Mouse (Mus musculus): Measurements from ENCODE around the gene Tmem232. TPM values are rescaled to one million over a fixed set of nuclear protein-coding genes. Genes with fewer than 3 reads are reported as not detected.
"Not testable (repeated sequence)": the region's sequence is repeated elsewhere in the genome, so short reads cannot be mapped to it uniquely, and the experiment has no call there.

Tmem232 gene
- total RNA-seq, 2 experiments from 2014 or later, result not detected

DNA sequence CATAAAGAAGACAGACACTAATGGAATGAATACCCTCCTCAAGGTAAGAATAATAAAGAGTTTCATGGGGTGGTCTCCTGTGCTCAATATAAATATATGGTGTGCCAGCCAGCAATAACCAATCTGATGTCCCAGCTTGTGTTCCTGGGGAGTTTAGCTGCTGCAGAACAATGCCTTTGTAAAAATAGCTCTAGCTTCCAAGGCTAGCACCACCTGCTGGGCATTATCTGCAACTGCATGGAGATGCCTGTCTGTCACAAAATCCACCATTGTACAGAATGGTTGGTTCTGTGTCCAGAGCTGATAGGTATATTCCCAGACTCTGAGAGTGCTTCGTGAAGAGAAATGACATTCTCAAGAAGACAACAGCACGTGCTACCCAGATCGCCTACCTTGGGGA is 4.4 kb downstream of the Tmem232 start:
- DNase-seq, result peak; percentile 40 to 63
- intact Hi-C loops (cut with DNase I), result no loop called here

- intact Hi-C loops (cut with DNase I), result not testable (repeated sequence)
- peak in 1 of 2 experiments; percentile 25 for DNase-seq
Observed at GRCm38 (mm10) chr17:65532381-65532780, 8.2 kb downstream of the Tmem232 start.

DNA sequence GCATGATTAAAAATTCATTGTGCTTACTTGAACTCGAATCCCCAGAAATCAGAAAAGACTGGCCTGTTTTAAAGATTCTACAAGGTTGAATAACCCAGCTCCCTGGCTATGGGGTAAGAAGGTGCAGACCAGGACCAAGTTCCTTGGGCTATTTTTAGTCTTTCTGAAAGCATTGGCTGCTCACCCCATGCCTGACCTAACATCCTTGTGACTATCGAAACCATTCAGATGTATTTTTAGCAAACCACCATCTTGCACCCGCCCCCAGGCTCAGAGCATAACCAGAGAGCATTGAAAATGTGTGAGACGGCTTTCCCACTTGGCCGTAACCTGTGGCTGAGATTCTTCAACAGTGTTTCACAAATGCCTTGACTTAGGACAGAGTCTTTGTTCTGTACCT is 13.1 kb downstream of the Tmem232 start:
- DNase-seq, result peak; percentile 15 to 27
- intact Hi-C loops (cut with DNase I), result no loop called here

DNA sequence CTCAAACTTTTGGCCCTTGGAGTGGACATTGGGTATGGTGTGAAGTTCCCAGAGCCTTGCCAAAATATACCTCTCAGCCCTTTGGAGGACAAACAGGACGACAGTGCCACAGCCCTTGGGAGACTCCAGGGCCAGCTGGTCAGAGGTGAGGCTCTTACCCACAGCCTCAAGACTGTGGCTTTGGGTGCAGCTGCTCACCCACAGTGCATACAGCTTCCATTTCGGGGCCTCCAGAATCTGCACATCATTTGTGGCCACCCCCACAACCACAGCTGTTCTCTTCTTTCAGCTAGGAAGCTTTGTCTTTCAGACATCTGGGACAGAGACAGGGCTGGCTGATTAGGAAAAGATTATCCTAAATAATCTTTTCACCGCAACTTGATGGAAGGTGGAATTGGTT is 27.1 kb downstream of the Tmem232 start:
- intact Hi-C loops (cut with DNase I), result no loop called here
- no peak for DNase-seq

DNA sequence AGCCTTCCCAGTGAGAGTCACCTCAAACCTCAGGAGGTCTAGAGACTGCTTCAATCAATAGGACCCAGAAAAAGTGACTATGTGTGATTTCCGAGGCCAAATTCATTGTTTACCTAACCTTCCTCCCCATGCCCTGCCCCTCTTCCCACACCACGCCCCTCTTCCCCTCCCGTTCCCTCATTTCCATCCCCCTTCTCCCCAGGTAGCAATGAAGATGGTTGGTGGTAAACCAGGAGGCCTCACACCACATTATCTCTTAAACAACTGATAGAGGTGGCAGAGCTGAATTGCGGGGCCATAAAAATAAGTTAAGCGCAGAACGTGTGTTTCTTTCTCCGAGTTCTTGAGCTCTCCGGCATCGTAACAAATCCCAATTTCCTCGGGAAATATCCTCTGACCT is 55.9 kb downstream of the Tmem232 start:
- intact Hi-C loops (cut with DNase I), result no loop called here
- DNase-seq, result no peak

- intact Hi-C loops (cut with DNase I), result no loop called here
- no peak for DNase-seq
Observed at GRCm38 (mm10) chr17:65476747-65477146, 63.8 kb downstream of the Tmem232 start.

DNA sequence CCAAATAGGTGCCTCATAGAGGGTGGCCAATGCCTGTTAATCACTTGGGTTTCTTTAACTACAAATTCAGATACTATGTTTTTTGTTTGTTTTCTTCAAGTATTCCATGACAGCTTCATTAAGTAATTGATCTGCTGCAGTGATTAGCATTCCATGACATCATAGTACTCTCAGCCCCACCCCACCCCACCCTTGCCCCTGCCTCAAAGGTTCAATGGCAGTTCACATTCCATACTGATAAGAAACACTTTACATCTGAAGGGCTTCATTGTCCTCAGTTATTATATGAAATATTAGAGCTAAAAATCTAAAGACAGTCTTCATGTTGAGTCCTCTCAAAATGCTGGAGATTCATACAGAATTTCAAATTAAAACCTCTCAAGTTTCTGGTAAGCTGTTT is 89.8 kb downstream of the Tmem232 start:
- no peak for DNase-seq
- intact Hi-C loops (cut with DNase I), result no loop called here

GRCm38 (mm10) chr17:65437906-65438305 is 102.7 kb downstream of the Tmem232 start:
- DNase-seq; intact Hi-C loops (cut with DNase I): not testable (repeated sequence)

GRCm38 (mm10) chr17:65419124-65419523 is 121.5 kb downstream of the Tmem232 start:
- intact Hi-C loops (cut with DNase I), result no loop called here
- no peak for DNase-seq

DNA sequence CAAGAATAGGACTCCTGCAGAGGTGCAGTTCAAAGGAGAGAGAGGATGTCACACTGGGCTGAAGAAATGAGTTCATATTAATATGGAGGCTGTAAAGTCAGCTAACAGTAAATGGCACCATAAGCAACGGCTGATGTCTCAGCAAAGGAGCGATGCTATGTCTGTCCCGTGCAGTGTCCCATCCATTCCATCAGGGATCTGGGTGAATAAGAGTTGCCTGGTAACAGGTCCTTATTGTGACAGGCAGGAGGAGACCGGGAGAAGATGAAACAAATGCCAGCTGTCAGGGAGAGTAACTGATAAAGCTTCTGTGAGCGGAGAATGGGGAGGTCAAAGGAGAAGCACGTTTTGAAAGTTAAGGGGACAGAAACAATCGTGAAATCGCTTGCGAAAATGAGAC is 135.3 kb downstream of the Tmem232 start:
- intact Hi-C loops (cut with DNase I), result no loop called here

GRCm38 (mm10) chr17:65400914-65401313 is 139.7 kb downstream of the Tmem232 start:
- peak; percentile 21 to 39 for DNase-seq
- intact Hi-C loops (cut with DNase I), result no loop called here

More for the DNA sequence above, 135.3 kb downstream of the Tmem232 start:
- no peak for DNase-seq

DNA sequence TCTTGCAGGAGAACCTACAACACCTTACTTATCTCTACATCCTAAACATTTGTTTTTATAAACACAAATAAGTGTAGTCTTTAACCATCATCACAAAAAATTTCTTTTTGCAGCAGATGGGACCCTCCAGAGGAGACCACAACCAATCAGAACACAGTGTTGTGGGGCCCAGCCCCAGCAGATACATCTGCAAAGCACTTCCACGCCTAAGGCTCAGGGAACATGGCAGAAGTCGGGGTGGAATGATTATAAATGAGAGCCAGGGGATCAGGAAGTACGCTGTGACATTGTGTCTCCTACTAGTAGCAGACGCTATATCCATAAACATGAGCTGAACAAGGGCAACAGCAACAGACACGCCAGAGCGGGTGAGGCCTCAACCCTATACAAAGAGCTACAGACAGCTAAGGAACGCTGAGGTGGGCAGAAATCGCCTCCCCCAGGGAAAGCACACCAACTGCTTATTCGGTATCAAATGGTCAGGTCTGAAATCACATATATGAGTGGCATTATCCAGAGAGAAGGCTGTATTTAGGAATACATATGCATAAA is 156.1 kb downstream of the Tmem232 start:
- no peak for DNase-seq
- intact Hi-C loops (cut with DNase I), result no loop called here

DNA sequence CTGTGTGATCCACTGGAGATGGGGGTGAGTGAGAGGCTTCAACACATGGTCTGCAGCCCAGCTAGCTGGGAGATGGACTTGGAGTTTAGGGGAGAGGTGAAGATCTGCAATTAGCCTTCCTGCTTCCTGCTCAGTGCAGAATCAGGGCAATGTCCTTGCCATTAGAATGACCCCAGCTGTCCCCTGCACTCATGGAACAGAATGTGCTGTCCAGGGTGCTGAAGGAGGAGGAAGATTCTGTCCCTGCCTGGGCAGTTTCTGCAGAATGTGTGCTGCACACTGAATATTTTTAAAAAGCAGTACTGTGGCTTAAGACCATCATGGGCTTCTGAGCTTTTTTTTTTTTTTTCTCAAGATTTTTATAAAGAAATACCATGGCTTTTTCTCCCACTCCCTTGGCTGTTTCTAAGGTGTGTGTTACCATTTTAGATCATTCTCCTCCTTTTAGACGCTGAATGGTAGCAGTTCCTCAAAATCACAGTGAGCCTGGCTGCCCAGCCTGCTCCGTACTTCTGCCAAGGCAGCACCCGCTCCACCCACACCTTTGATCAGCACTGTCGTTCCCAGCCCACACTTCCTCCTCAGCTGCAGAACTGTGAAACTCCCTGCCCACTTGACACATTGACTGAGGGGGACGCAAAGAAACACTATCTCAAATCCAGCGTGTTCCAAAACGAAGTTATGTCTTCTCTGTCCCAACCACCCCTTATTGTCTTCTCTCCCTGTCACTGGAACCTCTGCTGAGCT is 170.4 kb downstream of the Tmem232 start:
- peak; percentile 34 to 62 for DNase-seq
- intact Hi-C loops (cut with DNase I), result no loop called here

DNA sequence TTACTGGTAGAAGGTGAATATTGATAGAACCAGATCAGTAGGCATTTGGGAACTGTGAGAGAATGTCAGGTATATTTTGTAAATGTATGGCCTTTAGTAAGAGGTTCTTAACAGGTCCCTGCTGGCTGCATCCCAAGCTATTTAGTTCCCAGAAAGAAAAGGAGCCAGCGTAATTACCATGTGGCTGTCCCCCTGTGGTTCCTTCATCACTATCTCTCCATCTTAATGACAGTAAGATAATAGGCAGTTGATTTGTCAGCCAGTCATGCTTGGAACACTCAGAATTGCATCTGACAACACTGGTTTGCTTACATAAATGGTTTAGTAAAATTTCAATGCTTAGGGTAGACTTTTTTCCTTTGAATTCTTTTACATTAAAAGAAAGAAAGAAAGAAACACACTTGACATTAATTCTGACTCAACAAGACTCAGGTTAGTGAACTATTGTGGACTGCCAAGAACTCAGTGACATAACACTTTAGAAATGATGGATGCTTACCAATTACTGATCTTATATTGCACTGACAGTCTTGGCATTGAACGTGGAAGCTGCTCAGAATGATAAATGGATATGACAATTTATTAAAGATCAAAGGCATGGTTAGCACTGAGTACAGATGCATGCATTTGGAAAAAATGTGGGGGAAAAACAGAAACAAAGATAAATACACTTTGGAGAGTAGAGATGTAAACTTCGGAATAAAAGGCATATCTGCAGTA is 174.9 kb downstream of the Tmem232 start:
- no peak for DNase-seq
- intact Hi-C loops (cut with DNase I), result no loop called here

DNA sequence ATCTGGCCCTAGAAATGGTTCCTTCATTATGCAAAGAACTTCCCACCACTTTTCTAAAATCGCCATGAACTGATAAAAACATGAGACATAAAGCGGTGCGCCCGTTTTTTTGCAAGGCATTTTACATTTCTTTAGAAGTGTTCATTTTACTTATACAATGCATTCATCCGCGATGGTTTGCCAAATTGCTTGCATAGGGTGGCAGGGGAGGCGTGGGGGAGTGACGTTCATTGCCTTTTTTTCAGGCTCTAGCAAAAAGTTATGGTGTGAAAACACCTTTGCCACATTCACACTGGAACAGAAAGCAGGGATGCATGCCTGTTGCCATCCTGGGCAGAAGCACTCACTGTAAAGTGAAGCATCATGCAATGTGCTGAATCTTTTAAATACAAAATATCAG is 188.7 kb downstream of the Tmem232 start:
- no peak for DNase-seq
- intact Hi-C loops (cut with DNase I), result no loop called here

- DNase-seq, result no peak
- intact Hi-C loops (cut with DNase I), result no loop called here
Observed at GRCm38 (mm10) chr17:65340016-65340415, 200.6 kb downstream of the Tmem232 start.

GRCm38 (mm10) chr17:65330759-65331158 is 209.8 kb downstream of the Tmem232 start:
- DNase-seq, result no peak
- intact Hi-C loops (cut with DNase I), result no loop called here

DNA sequence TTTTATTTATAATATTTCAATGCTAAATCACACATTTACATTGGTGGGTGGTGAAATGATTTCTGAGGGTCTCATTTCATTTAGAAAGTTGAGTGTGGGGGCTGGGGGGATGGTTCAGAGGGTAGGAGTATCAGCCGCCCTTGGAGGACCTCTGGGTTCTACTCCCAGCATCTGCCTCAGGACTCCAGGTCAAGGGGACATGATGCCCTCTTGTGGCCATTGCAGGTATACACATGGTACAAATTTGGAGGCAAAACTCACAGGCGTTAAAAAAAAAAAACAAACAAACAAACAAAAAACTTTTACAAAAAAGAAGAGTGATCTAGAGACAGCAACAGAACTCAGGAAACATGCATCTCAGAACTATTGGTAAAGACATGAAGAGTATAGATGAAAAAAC is 215.3 kb downstream of the Tmem232 start:
- peak; percentile 23 to 52 for DNase-seq
- intact Hi-C loops (cut with DNase I), result loop anchor here (10.0 kb wide), 1 partner anchor 1750 kb away; no protein-coding TSS in a partner anchor

DNA sequence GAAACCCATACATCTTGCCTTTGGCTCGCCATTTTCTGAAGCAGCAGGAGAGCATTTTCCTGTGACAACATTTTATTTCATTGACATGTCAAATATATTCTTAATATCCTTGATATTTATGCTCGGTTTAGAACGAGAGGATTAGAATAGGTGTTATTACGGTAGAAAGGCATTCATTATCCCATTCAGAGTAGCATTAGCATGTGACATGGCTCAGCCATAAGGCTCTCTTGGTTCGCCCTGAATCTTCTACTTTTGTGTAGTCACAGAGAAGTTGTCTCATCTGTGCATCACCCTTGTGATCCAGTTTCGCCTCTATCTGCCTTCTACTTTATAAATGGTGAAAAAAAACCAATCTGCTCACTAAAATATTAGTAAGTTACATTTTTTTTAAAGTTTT is 220.0 kb downstream of the Tmem232 start:
- intact Hi-C loops (cut with DNase I), result loop anchor here (10.0 kb wide), 1 partner anchor 1746 kb away; no protein-coding TSS in a partner anchor
- no peak for DNase-seq

GRCm38 (mm10) chr17:65299946-65300345 is 240.6 kb downstream of the Tmem232 start:
- intact Hi-C loops (cut with DNase I), result no loop called here
- DNase-seq, result no peak

DNA sequence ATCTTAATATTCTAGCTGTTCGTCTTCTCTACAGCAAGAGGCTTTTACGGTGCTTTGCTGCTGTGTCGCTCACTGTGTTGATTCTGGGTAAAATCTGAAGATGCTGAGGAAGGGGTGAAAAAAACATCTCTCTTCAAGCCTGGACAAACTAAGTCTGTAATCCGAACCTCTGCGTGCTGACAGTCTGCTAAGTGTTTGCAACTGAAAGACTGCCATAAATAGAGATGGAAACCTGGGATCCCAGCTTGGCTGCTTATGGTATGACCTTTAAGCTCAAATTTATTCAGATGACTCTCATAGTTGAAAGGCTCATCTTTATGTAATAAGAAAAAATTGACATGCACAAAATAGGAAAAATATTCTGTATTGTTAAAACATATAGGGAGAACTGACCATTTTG is 242.8 kb downstream of the Tmem232 start:
- intact Hi-C loops (cut with DNase I), result no loop called here
- DNase-seq, result no peak

All from heart, postnatal 14 days (tissue).